Mouse (Mus musculus) small intestine, adult 2 months (tissue): ENCODE measurements at regions not wholly inside any gene's neighbourhood (a gene's known extent, or its start where the extent isn't known, plus 50 kb on each side); places are given as distances from the start of the nearest gene placed in this dataset.

Source experiments
- H3K27ac ChIP-seq: fragments of 200-500 bp; 2 replicates; pipeline ENCODE4 v1.5.1; 2012; ENCODE audit warnings: low read depth, low read length, control low read depth, inconsistent platforms; ENCODE audit not compliant: insufficient read depth
- H3K27me3 ChIP-seq: fragments of 200-500 bp; 2 replicates; pipeline ENCODE4 v1.6.1; 2012; ENCODE audit warnings: mild to moderate bottlenecking, moderate library complexity, low read length, inconsistent platforms; ENCODE audit not compliant: control insufficient read depth, insufficient read depth
- H3K36me3 ChIP-seq: fragments of 200-500 bp; 2 replicates; pipeline ENCODE4 v1.6.1; 2012; ENCODE audit warnings: mild to moderate bottlenecking, low read length, control low read depth, inconsistent platforms; ENCODE audit not compliant: control insufficient read depth, insufficient read depth
- H3K4me1 ChIP-seq: fragments of 200-500 bp; 2 replicates; pipeline ENCODE4 v1.6.1; 2012; ENCODE audit warnings: low read length, inconsistent platforms, mixed read lengths; ENCODE audit not compliant: control insufficient read depth, insufficient read depth, insufficient read length
- H3K4me3 ChIP-seq: fragments of 200-500 bp; 2 replicates; pipeline ENCODE4 v1.5.1; 2012; ENCODE audit warnings: low read depth, mild to moderate bottlenecking, control low read depth, inconsistent platforms, low read length, moderate library complexity
- CTCF ChIP-seq: fragments of 200-500 bp; IDR thresholded peaks from 2 replicates; pipeline ENCODE4 v1.5.1; 2012; ENCODE audit warnings: low read depth, mild to moderate bottlenecking, control low read depth, inconsistent platforms, low read length, moderate library complexity, mixed read lengths; ENCODE audit not compliant: insufficient replicate concordance, insufficient read length; ENCODE audit errors: extremely low read depth
- POLR2A ChIP-seq: fragments of 200-500 bp; IDR thresholded peaks from 2 replicates; pipeline ENCODE4 v1.6.1; 2012; ENCODE audit warnings: low read depth, mild to moderate bottlenecking, control low read depth, inconsistent platforms, low read length, moderate library complexity
- WGBS: fragments of 180-500 bp; shearing (Covaris S2); methylation state at CpG from one replicate; pipeline ENCODE4 v1.1.7; 2018; 5-methylcytosine and 5-hydroxymethylcytosine counted together

- TF ChIP-seq POLR2A = no peak
- TF ChIP-seq CTCF = no peak
- Histone ChIP-seq H3K4me3 (no peak overlapping the region), H3K36me3 (no peaks in the 10 kb centered on the region), H3K27me3 (no peaks in the 10 kb centered on the region), H3K4me1 (no peaks in the 10 kb centered on the region), H3K27ac (no peak overlapping the region)
- WGBS = 86% methylated on average over 5 of the region's 5 CpGs
Measured at GRCm38 (mm10) chr4:56325156-56325555, 414.7 kb upstream of the Gm26657 start.

GRCm38 (mm10) chr4:56319134-56319533 lies 420.7 kb upstream of the Gm26657 start:
- Histone ChIP-seq H3K27ac (no peak overlapping the region), H3K27me3 (no peaks in the 10 kb centered on the region), H3K36me3 (no peaks in the 10 kb centered on the region), H3K4me1 (no peaks in the 10 kb centered on the region), H3K4me3 (no peak overlapping the region)
- TF ChIP-seq CTCF = no peak
- no peak for TF ChIP-seq POLR2A
- WGBS = 75% methylated on average over 4 of the region's 4 CpGs

- WGBS = 57% methylated on average over 6 of the region's 6 CpGs
- Histone ChIP-seq H3K4me1 (no peaks in the 10 kb centered on the region), H3K4me3 (no peak overlapping the region), H3K36me3 (no peaks in the 10 kb centered on the region), H3K27me3 (no peaks in the 10 kb centered on the region), H3K27ac (no peak overlapping the region)
- TF ChIP-seq CTCF (no peak), POLR2A (no peak)
Measured at GRCm38 (mm10) chr4:56305664-56306330, 434.1 kb upstream of the Gm26657 start.

GRCm38 (mm10) chr4:56304275-56304674 lies 435.6 kb upstream of the Gm26657 start:
- Histone ChIP-seq H3K27me3 (no peaks in the 10 kb centered on the region), H3K36me3 (no peaks in the 10 kb centered on the region), H3K4me3 (no peak overlapping the region), H3K27ac (no peak overlapping the region), H3K4me1 (no peaks in the 10 kb centered on the region)
- TF ChIP-seq CTCF (no peak), POLR2A (no peak)
- WGBS = 54% methylated on average over 2 of the region's 2 CpGs

- Histone ChIP-seq H3K36me3 (no peaks in the 10 kb centered on the region), H3K27me3 (no peaks in the 10 kb centered on the region), H3K4me1 (no peaks in the 10 kb centered on the region), H3K27ac (no peak overlapping the region), H3K4me3 (no peak overlapping the region)
- WGBS = 64% methylated on average over 2 of the region's 2 CpGs
- no peak for TF ChIP-seq POLR2A
- no peak for TF ChIP-seq CTCF
Measured at GRCm38 (mm10) chr4:56287980-56288379, 451.9 kb upstream of the Gm26657 start.

- no peaks in the 10 kb centered on the region for H3K27me3 ChIP-seq
- no peaks in the 10 kb centered on the region for H3K4me1 ChIP-seq
- no peak overlapping the region for H3K4me3 ChIP-seq
- no peak for TF ChIP-seq CTCF
- TF ChIP-seq POLR2A = no peak
- 66% methylated on average over 2 of the region's 2 CpGs for WGBS
- no peaks in the 10 kb centered on the region for H3K36me3 ChIP-seq
- H3K27ac ChIP-seq = no peak overlapping the region
Measured at GRCm38 (mm10) chr4:56284490-56284889, 455.4 kb upstream of the Gm26657 start.

GRCm38 (mm10) chr4:56275836-56276235 lies 464.0 kb upstream of the Gm26657 start:
- WGBS = 84% methylated on average over 3 of the region's 3 CpGs
- no peak overlapping the region for H3K4me3 ChIP-seq
- H3K27me3 ChIP-seq = no peaks in the 10 kb centered on the region
- no peak for TF ChIP-seq POLR2A
- TF ChIP-seq CTCF = no peak
- H3K27ac ChIP-seq = no peak overlapping the region
- no peaks in the 10 kb centered on the region for H3K4me1 ChIP-seq
- H3K36me3 ChIP-seq = no peaks in the 10 kb centered on the region
